Mouse (Mus musculus) lung, postnatal 0 days (tissue): Measurements from ENCODE around the gene Atp1a1.

ENCODE experiments used
- CTCF ChIP-seq: IDR thresholded peaks from 2 replicates; pipeline ENCODE4 v1.5.1; 2016; ENCODE audit warnings: antibody characterized with exemption, mild to moderate bottlenecking
- EP300 ChIP-seq: IDR thresholded peaks from 2 replicates; pipeline ENCODE4 v1.6.1; 2016; ENCODE audit warnings: antibody characterized with exemption, mild to moderate bottlenecking, control low read depth

DNA sequence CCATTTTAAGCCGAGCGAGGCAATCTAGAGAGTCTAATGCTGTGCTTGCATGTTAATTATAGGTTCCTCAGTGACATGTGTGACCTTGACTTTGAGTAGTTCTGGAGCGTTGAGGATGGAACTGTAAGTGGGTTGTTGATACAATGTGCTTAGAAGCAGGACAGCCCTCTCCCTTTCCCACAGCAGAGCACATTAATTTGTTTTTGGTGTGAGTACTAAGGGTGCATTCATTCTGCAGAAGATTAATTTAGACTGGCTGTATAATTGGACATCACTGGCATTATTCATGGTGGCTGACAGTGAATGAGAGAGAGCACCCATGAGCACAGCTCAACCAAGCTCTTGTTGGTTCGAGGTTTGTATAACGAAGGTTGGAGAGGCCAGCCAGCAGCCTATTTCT lies 42.3 kb upstream of the Atp1a1 start:
- no peak for TF ChIP-seq EP300
- TF ChIP-seq CTCF: no peak
